30 mouse cellular contexts compared by ENCODE assay signal in the genomic region with DNA sequence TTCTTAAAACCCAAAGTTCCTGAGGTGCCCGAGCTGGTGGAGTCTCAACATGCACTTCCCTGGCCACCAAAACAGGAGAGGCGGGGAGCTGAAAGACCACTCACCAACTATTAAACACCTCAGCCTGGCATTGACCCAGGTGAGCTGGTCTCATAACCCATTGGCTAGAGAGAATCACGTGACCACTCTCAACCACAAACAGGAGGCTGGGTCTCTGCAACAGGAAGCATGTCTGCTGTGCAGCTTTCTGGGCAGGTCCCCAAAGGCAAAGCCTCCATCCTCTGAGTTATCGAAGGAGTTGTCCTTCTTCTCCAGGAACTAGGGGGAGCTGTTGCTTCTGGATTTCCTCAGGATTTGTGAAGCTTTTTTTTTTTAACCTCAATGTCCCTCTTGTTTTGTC.
A peak's percentile ranks its signal among the peaks of the same experiment; 100 is the strongest.
DNase-seq lines count a peak whose midpoint lies in the region; ATAC-seq and TF ChIP-seq lines count a peak whose summit lies in the region.
"Had no signal": no experiment of that assay in that cellular context is flagged by ENCODE, and none has a peak within 500 bp of the region (broad histone marks: within the 10 kb centered on the region; RNA-seq: fewer than 3 reads in every experiment).

No protein-coding gene starts in this region.

- H3K4me1 ChIP-seq in stomach, postnatal 0 days (replicated peaks; ENCODE audit: control insufficient read depth, insufficient read depth): no peaks in the 10 kb centered on the region
- H3K4me1 ChIP-seq in hindbrain, embryonic 16.5 days (ENCODE audit: control insufficient read depth, insufficient read depth, low read depth, low read length): no peaks in the 10 kb centered on the region
- H3K4me1 ChIP-seq: heart, embryonic 13.5 days; hindbrain, embryonic 15.5 days; kidney, embryonic 15.5 days; midbrain, embryonic 10.5 days; midbrain, embryonic 15.5 days; neural tube, embryonic 12.5 days had no signal

- peak; percentile 74 for ATAC-seq in CD4-positive, CD25-positive, alpha-beta regulatory T cell, adult 4 months
- ATAC-seq in activated CD4-positive, CD25-positive, alpha-beta regulatory T cell, adult 4 months: peak; percentile 67
- ATAC-seq in stomach, postnatal 0 days (ENCODE audit: low FRiP score, low TSS enrichment): no peak
- ATAC-seq in hindbrain, embryonic 16.5 days: no peak
- ATAC-seq: forebrain, embryonic 16.5 days; midbrain, embryonic 15.5 days had no signal

- 69% methylated on average over 4 of the region's 4 CpGs for WGBS in stomach, postnatal 0 days
- 75% methylated on average over 4 of the region's 4 CpGs for WGBS in hindbrain, embryonic 16.5 days

- no peaks in the 10 kb centered on the region for H3K9me3 ChIP-seq in stomach, postnatal 0 days (ENCODE audit: control insufficient read depth, low read length)
- peaks cover 7% of the 10 kb centered on the region; the same call in 1 of the 2 replicates for H3K9me3 ChIP-seq in hindbrain, embryonic 16.5 days (ENCODE audit: control insufficient read depth, low read length)
- H3K9me3 ChIP-seq: embryonic facial prominence, embryonic 13.5 days; hindbrain, embryonic 15.5 days; kidney, embryonic 15.5 days; midbrain, embryonic 15.5 days; neural tube, embryonic 12.5 days had no signal

- no peak overlapping the region for H3K4me3 ChIP-seq in stomach, postnatal 0 days (ENCODE audit: low read depth, low read length)
- no peak overlapping the region for H3K4me3 ChIP-seq in hindbrain, embryonic 16.5 days (ENCODE audit: low read length)
- H3K4me3 ChIP-seq: embryonic facial prominence, embryonic 13.5 days; heart, embryonic 13.5 days; hindbrain, embryonic 15.5 days; kidney, embryonic 15.5 days; midbrain, embryonic 10.5 days; midbrain, embryonic 15.5 days; neural tube, embryonic 12.5 days had no signal

- H3K36me3 ChIP-seq in stomach, postnatal 0 days (ENCODE audit: control insufficient read depth, insufficient read depth, low read length): no peaks in the 10 kb centered on the region
- no peaks in the 10 kb centered on the region for H3K36me3 ChIP-seq in hindbrain, embryonic 16.5 days (ENCODE audit: control insufficient read depth, insufficient read depth, low read length)
- H3K36me3 ChIP-seq: embryonic facial prominence, embryonic 13.5 days; G1E; heart, embryonic 13.5 days; hindbrain, embryonic 15.5 days; kidney, embryonic 15.5 days; midbrain, embryonic 10.5 days; midbrain, embryonic 15.5 days; neural tube, embryonic 12.5 days had no signal

- peak; percentile 42; the same call in 1 of the 2 replicates for TF ChIP-seq CTCF in stomach, postnatal 0 days (IDR thresholded peaks at IDR 0.05; ENCODE audit: low read depth)

- DNase-seq in lung, postnatal 36 days: peak; percentile 3
- DNase-seq in lung, postnatal 25 days (ENCODE audit: low spot score): no peak
- no peak for DNase-seq in stomach, postnatal 0 days (ENCODE audit: low spot score)
- no peak for DNase-seq in cerebellum, adult 11-12 months
- no peak for DNase-seq in cerebellum, adult 9-10 months
- DNase-seq: adrenal gland, adult 8-10 months; cerebellum, adult 9-11 months; gastrocnemius, postnatal 10 days; heart, postnatal 10 days; kidney, adult 11 months; kidney, postnatal 25 days; liver; lung, adult 2 months; lung, postnatal 10 days; right cerebral cortex, adult 18-20 months; spleen, adult 18-20 months had no signal

- H3K9ac ChIP-seq in stomach, postnatal 0 days (ENCODE audit: low read length): no peak overlapping the region
- no peak overlapping the region for H3K9ac ChIP-seq in hindbrain, embryonic 16.5 days (ENCODE audit: low read depth, low read length)
- H3K9ac ChIP-seq: embryonic facial prominence, embryonic 13.5 days; heart, embryonic 13.5 days; hindbrain, embryonic 15.5 days; kidney, embryonic 15.5 days; liver, embryonic 14.5 days; midbrain, embryonic 15.5 days; neural tube, embryonic 12.5 days had no signal

- TF ChIP-seq EP300 in stomach, postnatal 0 days (optimal IDR thresholded peaks at IDR 0.05): no peak

- no peaks in the 10 kb centered on the region for H3K27me3 ChIP-seq in stomach, postnatal 0 days (ENCODE audit: control insufficient read depth, insufficient read depth, low read length)
- H3K27me3 ChIP-seq in hindbrain, embryonic 16.5 days (replicated peaks; ENCODE audit: control insufficient read depth, insufficient read depth, low read length): no peaks in the 10 kb centered on the region
- H3K27me3 ChIP-seq: CH12.LX; embryonic facial prominence, embryonic 13.5 days; hindbrain, embryonic 15.5 days; kidney, embryonic 15.5 days; midbrain, embryonic 15.5 days; neural tube, embryonic 12.5 days had no signal

- H3K27ac ChIP-seq in stomach, postnatal 0 days (replicated peaks): no peak overlapping the region
- H3K27ac ChIP-seq in hindbrain, embryonic 16.5 days (ENCODE audit: low read depth, low read length): no peak overlapping the region
- H3K27ac ChIP-seq: embryonic facial prominence, embryonic 13.5 days; heart, embryonic 13.5 days; hindbrain, embryonic 15.5 days; kidney, embryonic 15.5 days; liver, embryonic 14.5 days; midbrain, embryonic 10.5 days; midbrain, embryonic 15.5 days; neural tube, embryonic 12.5 days had no signal

- no peak overlapping the region for H3K4me2 ChIP-seq in stomach, postnatal 0 days (replicated peaks; ENCODE audit: low read depth)
- no peak overlapping the region for H3K4me2 ChIP-seq in hindbrain, embryonic 16.5 days (ENCODE audit: low read length)
- H3K4me2 ChIP-seq: embryonic facial prominence, embryonic 13.5 days; heart, embryonic 13.5 days; hindbrain, embryonic 15.5 days; kidney, embryonic 15.5 days; midbrain, embryonic 15.5 days; neural tube, embryonic 12.5 days had no signal

Comparison
In these comparisons a context has a peak if more than half of its experiments do, and no peak if none do; other contexts are left out.
1. ATAC-seq: peak in CD4-positive, CD25-positive, alpha-beta regulatory T cell, adult 4 months (single experiment) and activated CD4-positive, CD25-positive, alpha-beta regulatory T cell, adult 4 months (single experiment); none in stomach, postnatal 0 days (single experiment) and hindbrain, embryonic 16.5 days (single experiment).